Mouse (Mus musculus) urinary bladder, postnatal 14 days (tissue): Measurements from ENCODE around the gene Ccdc102a.

Experiments
- DNase-seq: peaks from one replicate; pipeline ENCODE4 v3.0.0; 2021; ENCODE audit warnings: low spot score

Gene Ccdc102a

GRCm38 (mm10) chr8:94917851-94918495 lies at the start of gene Ccdc102a:
Gene Ccdc102a, minus strand, starts transcription at chr8:94918098.
- DNase-seq = peak; percentile 62

GRCm38 (mm10) chr8:94967554-94967953 lies 49.7 kb upstream of the Ccdc102a start:
- DNase-seq = peak; percentile 81

- no peak for DNase-seq
Measured at GRCm38 (mm10) chr8:94967071-94967470, 49.2 kb upstream of the Ccdc102a start.

GRCm38 (mm10) chr8:94966578-94966977 lies 48.7 kb upstream of the Ccdc102a start:
- no peak for DNase-seq

GRCm38 (mm10) chr8:94964828-94965227 lies 46.9 kb upstream of the Ccdc102a start:
- DNase-seq = peak; percentile 50

GRCm38 (mm10) chr8:94962201-94962600 lies 44.3 kb upstream of the Ccdc102a start:
- no peak for DNase-seq

- DNase-seq = no peak
Measured at GRCm38 (mm10) chr8:94956078-94956574, 38.2 kb upstream of the Ccdc102a start.

GRCm38 (mm10) chr8:94954921-94955758 lies 37.2 kb upstream of the Ccdc102a start:
- DNase-seq = peak; percentile 67

- peak; percentile 34 for DNase-seq
Measured at GRCm38 (mm10) chr8:94954368-94954737, 36.5 kb upstream of the Ccdc102a start.

GRCm38 (mm10) chr8:94953624-94954367 lies 35.9 kb upstream of the Ccdc102a start:
- no peak for DNase-seq

- DNase-seq = no peak
Measured at GRCm38 (mm10) chr8:94952086-94952485, 34.2 kb upstream of the Ccdc102a start.

GRCm38 (mm10) chr8:94950458-94950857 lies 32.6 kb upstream of the Ccdc102a start:
- no peak for DNase-seq

GRCm38 (mm10) chr8:94950046-94950445 lies 32.1 kb upstream of the Ccdc102a start:
- peak; percentile 71 for DNase-seq

- no peak for DNase-seq
Measured at GRCm38 (mm10) chr8:94949010-94949409, 31.1 kb upstream of the Ccdc102a start.

- DNase-seq = no peak
Measured at GRCm38 (mm10) chr8:94948421-94948820, 30.5 kb upstream of the Ccdc102a start.

- no peak for DNase-seq
Measured at GRCm38 (mm10) chr8:94945185-94945584, 27.3 kb upstream of the Ccdc102a start.

GRCm38 (mm10) chr8:94942566-94942965 lies 24.7 kb upstream of the Ccdc102a start:
- DNase-seq = peak; percentile 66

GRCm38 (mm10) chr8:94935172-94935571 lies 17.3 kb upstream of the Ccdc102a start:
- DNase-seq = no peak

- no peak for DNase-seq
Measured at GRCm38 (mm10) chr8:94933918-94934317, 16.0 kb upstream of the Ccdc102a start.

GRCm38 (mm10) chr8:94928227-94928626 lies 10.3 kb upstream of the Ccdc102a start:
- no peak for DNase-seq

GRCm38 (mm10) chr8:94923405-94923804 lies 5.5 kb upstream of the Ccdc102a start, which contains the start of gene Adgrg5:
Gene Adgrg5, plus strand, starts transcription at chr8:94923694.
- DNase-seq = no peak

- DNase-seq = no peak
Measured at GRCm38 (mm10) chr8:94922602-94923001, 4.7 kb upstream of the Ccdc102a start.
